Mouse (Mus musculus) stomach, adult 2 months (tissue): ENCODE results near the gene Has1. TPM values are rescaled to one million over a fixed set of nuclear protein-coding genes. Genes with fewer than 3 reads are reported as not detected.

Experiments used
- polyA plus RNA-seq: library from polyadenylated mRNA; depleted of rRNA; stranded (reverse); fragments of >200 nt; gene quantifications from 2 replicates; pipeline ENCODE4 v1.2.3, GENCODE M21; 2012; rRNA removed

Gene Has1
- 0.52 and 1.1 TPM in 2 replicates for polyA plus RNA-seq

GRCm38 (mm10) chr17:17855064-17855838 is at the start of gene Has1:
TSS of gene Has1 (minus strand) at chr17:17855205.

GRCm38 (mm10) chr17:17887774-17888248 is 32.8 kb upstream of the Has1 start, which contains the start of the genes Fpr2 and Fpr3:
TSS of gene Fpr2 (plus strand) at chr17:17887824.
TSS of gene Fpr3 (plus strand) at chr17:17887852.

GRCm38 (mm10) chr17:17883840-17884239 is 28.8 kb upstream of the Has1 start, which contains the start of gene Fpr1:
TSS of gene Fpr1 (minus strand) at chr17:17883940.

GRCm38 (mm10) chr17:17826751-17827657 is 28.0 kb downstream of the Has1 start, which contains the start of gene Spaca6:
TSS of gene Spaca6 (plus strand) at chr17:17827158.

Other genes starting within 250 kb of the Has1 start
- gene Lnpep, start 230.2 kb downstream of the Has1 start, polyA plus RNA-seq, result 0.75 and 1.4 TPM in 2 replicates
- not detected in 2 replicates for gene Vmn2r90, start 151.5 kb downstream of the Has1 start, polyA plus RNA-seq
- gene Spaca6, start 28.0 kb downstream of the Has1 start, polyA plus RNA-seq, result 10.3 and 19.0 TPM in 2 replicates
- 0.05 TPM in 1 of 2 replicates, not detected in the other for gene Fpr1, start 28.7 kb upstream of the Has1 start, polyA plus RNA-seq
- not detected in 2 replicates for gene Fpr2, start 32.6 kb upstream of the Has1 start, polyA plus RNA-seq
- gene Fpr3, start 32.6 kb upstream of the Has1 start, polyA plus RNA-seq, result not detected in 2 replicates
- gene Fpr-rs4, start 166.5 kb upstream of the Has1 start, polyA plus RNA-seq, result not detected in 2 replicates
- not detected in 2 replicates for gene Vmn2r124, start 194.2 kb upstream of the Has1 start, polyA plus RNA-seq
- not detected in 2 replicates for gene Vmn2r91, start 229.8 kb upstream of the Has1 start, polyA plus RNA-seq